Comparison of ENCODE assay signal across 8 mouse cellular contexts in genomic region chr1:183220796-183221718, GRCm38 (mm10). TPM values are rescaled to one million over a fixed set of nuclear protein-coding genes. Genes with fewer than 3 reads are reported as not detected.
DNase-seq lines count a peak whose midpoint lies in the region; ATAC-seq and TF ChIP-seq lines count a peak whose summit lies in the region.

TSS of gene Disp1 (minus strand) at chr1:183221522.

- peaks cover 19% of the 10 kb centered on the region for H3K4me1 ChIP-seq in hindbrain, embryonic 15.5 days (replicated peaks)

- H3K9me3 ChIP-seq in hindbrain, embryonic 15.5 days = no peaks in the 10 kb centered on the region

- no peaks in the 10 kb centered on the region for H3K27me3 ChIP-seq in hindbrain, embryonic 15.5 days

- DNase-seq in T-cell, adult 2 months (ENCODE audit: low spot score) = peak; percentile 84
- DNase-seq in cerebellum, postnatal 25 days = peak; percentile 61 to 73
- DNase-seq in gastrocnemius, adult 18-20 months (ENCODE audit: low spot score) = peak; percentile 51
- peak; percentile 61 to 69 for DNase-seq in left cerebral cortex, adult 2 months (ENCODE audit: extremely low spot score in 1 of 2, low spot score in 2 of 2)
- peak; percentile 65 for DNase-seq in right cerebral cortex, adult 18-20 months
- DNase-seq in urinary bladder, postnatal 10 days (ENCODE audit: low spot score) = peak; percentile 12

- H3K9ac ChIP-seq in hindbrain, embryonic 15.5 days = peak within 1 kb of the TSS; percentile 86

- peak within 1 kb of the TSS; percentile 63 for H3K4me2 ChIP-seq in hindbrain, embryonic 15.5 days

- H3K36me3 ChIP-seq in hindbrain, embryonic 15.5 days = no peaks in the 10 kb centered on the region

- ATAC-seq in hindbrain, embryonic 15.5 days (ENCODE audit: low FRiP score, low read depth) = peak; percentile 83
- ATAC-seq in megakaryocyte, adult 5-6 weeks (ENCODE audit: poor library complexity, severe bottlenecking) = peak; percentile 95

- intact Hi-C loops in left cerebral cortex, adult 2 months (cut with DNase I) = no loop called here

- 4% methylated on average over 56 of the region's 56 CpGs for WGBS in hindbrain, embryonic 15.5 days

- H3K27ac ChIP-seq in hindbrain, embryonic 15.5 days (replicated peaks) = peak within 1 kb of the TSS; percentile 76
- H3K27ac ChIP-seq in left cerebral cortex, adult 2 months = peak within 1 kb of the TSS; percentile 83

- H3K4me3 ChIP-seq in hindbrain, embryonic 15.5 days = peak within 1 kb of the TSS; percentile 65
- H3K4me3 ChIP-seq in left cerebral cortex, adult 2 months = peak within 1 kb of the TSS; percentile 84

- no peak for TF ChIP-seq CTCF in left cerebral cortex, adult 2 months (IDR thresholded peaks at IDR 0.05)

RNA-seq across cellular contexts. Expression of gene Disp1, which starts in this region (rescaled TPM):
- 1 to 10 TPM; 2.3 to 3.3 TPM for total RNA-seq in gastrocnemius, adult 18-20 months (2021)
- 7.5 and 8.1 TPM in 2 replicates for polyA plus RNA-seq in hindbrain, embryonic 15.5 days (2015; fragmentation: Nextera tagmentation; extraction: Ambion mirVana)
- 1 to 10 TPM; 5.4 to 7.7 TPM for total RNA-seq in left cerebral cortex, adult 2 months (2021)
- total RNA-seq in megakaryocyte, adult 5-6 weeks (2015) = 3.6 and 10.7 TPM in 2 replicates
- 5.2 and 5.7 TPM in 2 replicates for total RNA-seq in megakaryocyte, adult 5-6 weeks (2017)

Comparison
In these comparisons a context has a peak if more than half of its experiments do, and no peak if none do; other contexts are left out.
1. Peak in every context shown above with its lines: DNase-seq, ATAC-seq, H3K4me3 ChIP-seq and H3K27ac ChIP-seq.
2. DNase-seq: peak in every context shown above with its lines; median percentile 84 in T-cell, adult 2 months; 67 in cerebellum, postnatal 25 days; 65 in left cerebral cortex, adult 2 months; 65 in right cerebral cortex, adult 18-20 months; 51 in gastrocnemius, adult 18-20 months; 12 in urinary bladder, postnatal 10 days.